Mouse (Mus musculus): ENCODE results near the gene Ap3b2. TPM values are rescaled to one million over a fixed set of nuclear protein-coding genes. Genes with fewer than 3 reads are reported as not detected.

Ap3b2 gene
- 82.3 and 105 TPM in 2 replicates for polyA plus RNA-seq (2014; fragmentation: Nextera tagmentation; extraction: Ambion mirVana)

DNA sequence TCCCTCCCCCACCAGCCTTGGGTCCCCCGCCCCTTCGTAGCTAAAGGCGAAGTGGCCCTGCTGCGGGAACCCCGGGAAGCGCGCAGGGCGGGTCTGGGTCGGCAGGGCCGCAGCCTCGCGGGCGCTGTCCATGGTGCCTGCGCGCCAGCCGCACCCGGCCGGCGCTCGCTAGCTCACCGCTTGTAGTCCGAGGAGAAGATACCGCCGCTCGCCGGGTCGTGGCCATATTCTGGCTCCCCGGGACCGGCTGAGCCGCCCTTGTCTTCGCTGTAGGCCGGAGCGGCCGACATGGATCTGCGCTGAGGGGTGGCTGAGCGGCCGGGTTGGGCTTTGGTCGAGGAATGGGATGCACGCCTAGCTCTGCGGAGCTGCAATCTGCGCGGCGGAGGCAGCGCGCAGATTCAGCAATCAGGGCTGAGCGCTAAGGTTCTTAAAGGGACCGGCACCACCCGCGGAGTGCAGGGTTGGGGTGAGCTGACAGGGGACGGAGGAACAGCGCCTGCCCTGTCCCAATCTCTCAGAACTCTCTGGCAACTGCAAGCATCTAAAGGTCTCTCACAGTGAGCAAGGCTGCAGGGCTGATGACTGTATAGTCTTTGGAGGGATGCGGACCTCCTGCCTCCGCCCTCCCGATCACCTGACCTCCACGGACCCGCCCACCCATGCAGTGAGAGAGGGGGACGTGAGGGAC lies at the start of gene Ap3b2:
Gene Ap3b2 (minus strand): TSS at position 595 of the 691 bp plus-strand sequence.
- WGBS, result under 1% methylated on average over 57 of the region's 57 CpGs

GRCm38 (mm10) chr7:81542934-81543333 lies 49.2 kb upstream of the Ap3b2 start:
- Histone ChIP-seq H3K4me1 (ENCODE audit: control insufficient read depth, insufficient read depth, low read length) (peaks cover 8% of the 10 kb centered on the region; the same call in 1 of the 2 replicates), H3K36me3 (ENCODE audit: control insufficient read depth, insufficient read depth, low read length) (no peaks in the 10 kb centered on the region), H3K4me3 (ENCODE audit: low read depth, low read length) (no peak overlapping the region), H3K27ac (ENCODE audit: low read depth, low read length) (no peak overlapping the region), H3K9me3 (replicated peaks; ENCODE audit: control insufficient read depth, low read length) (no peaks in the 10 kb centered on the region), H3K9ac (ENCODE audit: low read length) (no peak overlapping the region), H3K4me2 (ENCODE audit: low read length) (no peak overlapping the region), H3K27me3 (replicated peaks; ENCODE audit: control insufficient read depth, insufficient read depth, low read length) (no peaks in the 10 kb centered on the region)
- 85% methylated on average over 8 of the region's 8 CpGs for WGBS
- ATAC-seq (no peak), DNase-seq (ENCODE audit: low spot score) (no peak)

More for the DNA sequence above, at the start of gene Ap3b2:
- peak; percentile 80 for DNase-seq (ENCODE audit: low spot score)
- Histone ChIP-seq H3K4me1 (ENCODE audit: control insufficient read depth, insufficient read depth, low read length) (peaks cover 12% of the 10 kb centered on the region), H3K36me3 (ENCODE audit: control insufficient read depth, insufficient read depth, low read length) (no peaks in the 10 kb centered on the region), H3K9ac (ENCODE audit: low read length) (peak within 1 kb of the TSS; percentile 83), H3K27me3 (replicated peaks; ENCODE audit: control insufficient read depth, insufficient read depth, low read length) (no peaks in the 10 kb centered on the region), H3K27ac (ENCODE audit: low read depth, low read length) (peak within 1 kb of the TSS; percentile 94), H3K9me3 (replicated peaks; ENCODE audit: control insufficient read depth, low read length) (no peaks in the 10 kb centered on the region), H3K4me3 (ENCODE audit: low read depth, low read length) (peak within 1 kb of the TSS; percentile 63), H3K4me2 (ENCODE audit: low read length) (peak within 1 kb of the TSS; percentile 59)
- peak; percentile 94 for ATAC-seq

DNA sequence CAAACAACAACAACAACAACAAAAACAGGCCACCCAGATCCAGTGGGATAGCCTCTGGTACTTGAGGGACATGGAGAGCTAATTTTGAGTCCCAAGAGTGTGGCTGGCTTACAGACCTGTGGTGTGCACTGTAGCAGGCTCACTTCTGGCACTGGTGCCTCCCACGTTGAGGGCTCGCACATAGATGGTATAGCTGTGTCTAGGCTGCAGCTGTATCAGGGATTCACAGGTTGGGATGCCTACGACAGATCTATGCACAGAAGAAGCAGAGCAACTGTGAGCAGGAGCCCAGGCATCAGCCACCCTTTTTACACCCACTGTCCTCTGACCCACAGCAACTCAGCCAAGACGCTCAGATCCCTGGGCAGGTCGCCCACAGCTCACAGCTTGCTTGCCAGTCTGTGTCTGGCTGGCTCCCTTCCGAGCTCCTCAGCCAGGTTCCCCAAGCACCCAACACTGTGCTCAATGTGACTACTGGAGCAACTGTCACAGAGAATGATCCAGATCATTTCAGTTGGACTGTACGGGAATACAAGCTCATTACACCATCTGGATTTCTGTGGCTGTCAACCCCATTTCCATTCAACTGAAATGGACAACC lies 48.3 kb upstream of the Ap3b2 start:
- H3K4me1 ChIP-seq (ENCODE audit: control insufficient read depth, insufficient read depth, low read length), result peaks cover 8% of the 10 kb centered on the region; the same call in 1 of the 2 replicates
- no peak overlapping the region for H3K4me2 ChIP-seq (ENCODE audit: low read length)
- H3K36me3 ChIP-seq (ENCODE audit: control insufficient read depth, insufficient read depth, low read length), result no peaks in the 10 kb centered on the region
- WGBS, result 80% methylated on average over 7 of the region's 7 CpGs
- H3K27me3 ChIP-seq (replicated peaks; ENCODE audit: control insufficient read depth, insufficient read depth, low read length), result no peaks in the 10 kb centered on the region
- H3K9ac ChIP-seq (ENCODE audit: low read length), result no peak overlapping the region
- ATAC-seq, result peak; percentile 36; the same call in 1 of the 2 replicates
- no peak overlapping the region for H3K4me3 ChIP-seq (ENCODE audit: low read depth, low read length)
- DNase-seq (ENCODE audit: low spot score), result peak; percentile 50
- H3K27ac ChIP-seq (ENCODE audit: low read depth, low read length), result no peak overlapping the region
- no peaks in the 10 kb centered on the region for H3K9me3 ChIP-seq (replicated peaks; ENCODE audit: control insufficient read depth, low read length)

DNA sequence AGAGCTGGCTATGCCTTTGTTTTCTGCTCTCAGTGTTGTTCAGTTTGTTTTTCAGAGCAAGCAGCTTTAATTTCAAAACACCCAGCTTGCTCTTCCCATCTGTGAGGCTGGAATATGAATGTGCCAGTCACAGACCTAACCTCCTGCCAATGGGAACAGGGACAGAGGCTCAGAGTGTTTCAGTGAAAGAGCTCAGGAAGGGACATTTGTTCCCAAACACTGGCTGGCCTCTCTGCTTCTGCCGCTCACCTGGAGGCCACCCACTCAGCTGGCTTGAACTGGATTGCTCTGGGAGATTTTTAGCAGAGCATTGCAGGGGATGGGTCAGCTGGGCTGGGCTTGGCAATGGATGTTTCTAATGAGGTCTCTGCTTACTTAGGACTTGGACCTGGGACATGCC lies 47.3 kb upstream of the Ap3b2 start:
- Histone ChIP-seq H3K9me3 (replicated peaks; ENCODE audit: control insufficient read depth, low read length) (no peaks in the 10 kb centered on the region), H3K4me2 (ENCODE audit: low read length) (no peak overlapping the region), H3K9ac (ENCODE audit: low read length) (no peak overlapping the region), H3K4me3 (ENCODE audit: low read depth, low read length) (no peak overlapping the region), H3K27me3 (replicated peaks; ENCODE audit: control insufficient read depth, insufficient read depth, low read length) (no peaks in the 10 kb centered on the region), H3K36me3 (ENCODE audit: control insufficient read depth, insufficient read depth, low read length) (peaks cover under 1% of the 10 kb centered on the region; the same call in 1 of the 2 replicates), H3K27ac (ENCODE audit: low read depth, low read length) (no peak overlapping the region), H3K4me1 (ENCODE audit: control insufficient read depth, insufficient read depth, low read length) (peaks cover 8% of the 10 kb centered on the region; the same call in 1 of the 2 replicates)
- ATAC-seq, result 0 out of 2 replicates have a peak, but pooled peaks have one; percentile 29
- WGBS, result 24% methylated on average over 1 of the region's 1 CpGs
- DNase-seq (ENCODE audit: low spot score), result peak; percentile 39

DNA sequence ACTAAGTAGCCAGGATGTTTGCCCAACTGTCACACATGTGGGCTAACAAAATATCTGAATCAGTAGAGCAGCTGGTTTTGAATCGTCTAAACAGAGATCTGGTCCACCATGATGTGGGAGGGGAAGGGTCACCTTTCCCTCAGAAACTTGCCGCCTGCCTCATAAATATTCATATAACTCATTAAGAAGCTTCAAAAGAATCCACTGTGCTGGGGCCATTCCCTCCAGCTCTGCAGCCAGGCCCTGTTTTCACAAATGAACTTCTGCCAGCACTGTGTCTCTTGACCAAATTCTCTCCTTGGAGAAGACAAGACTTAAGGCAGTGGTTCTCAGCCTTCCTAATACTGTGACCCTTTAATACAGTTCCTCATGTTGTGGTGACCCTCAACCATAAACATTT lies 45.8 kb upstream of the Ap3b2 start:
- Histone ChIP-seq H3K27me3 (replicated peaks; ENCODE audit: control insufficient read depth, insufficient read depth, low read length) (no peaks in the 10 kb centered on the region), H3K4me3 (ENCODE audit: low read depth, low read length) (no peak overlapping the region), H3K9me3 (replicated peaks; ENCODE audit: control insufficient read depth, low read length) (no peaks in the 10 kb centered on the region), H3K36me3 (ENCODE audit: control insufficient read depth, insufficient read depth, low read length) (peaks cover 11% of the 10 kb centered on the region), H3K27ac (ENCODE audit: low read depth, low read length) (no peak overlapping the region), H3K9ac (ENCODE audit: low read length) (no peak overlapping the region), H3K4me1 (ENCODE audit: control insufficient read depth, insufficient read depth, low read length) (peaks cover 8% of the 10 kb centered on the region; the same call in 1 of the 2 replicates), H3K4me2 (ENCODE audit: low read length) (no peak overlapping the region)
- DNase-seq (ENCODE audit: low spot score) (peak; percentile 52), ATAC-seq (peak; percentile 55)
- WGBS, result 3% methylated on average over 2 of the region's 2 CpGs

- Histone ChIP-seq H3K27me3 (replicated peaks; ENCODE audit: control insufficient read depth, insufficient read depth, low read length) (no peaks in the 10 kb centered on the region), H3K4me1 (ENCODE audit: control insufficient read depth, insufficient read depth, low read length) (peaks cover 8% of the 10 kb centered on the region; the same call in 1 of the 2 replicates), H3K36me3 (ENCODE audit: control insufficient read depth, insufficient read depth, low read length) (peaks cover 23% of the 10 kb centered on the region), H3K4me3 (ENCODE audit: low read depth, low read length) (no peak overlapping the region), H3K9ac (ENCODE audit: low read length) (no peak overlapping the region), H3K9me3 (replicated peaks; ENCODE audit: control insufficient read depth, low read length) (peaks cover 5% of the 10 kb centered on the region; the same call in 1 of the 2 replicates), H3K27ac (ENCODE audit: low read depth, low read length) (no peak overlapping the region), H3K4me2 (ENCODE audit: low read length) (no peak overlapping the region)
- DNase-seq (ENCODE audit: low spot score) (peak; percentile 21), ATAC-seq (no peak)
- 72% methylated on average over 2 of the region's 2 CpGs for WGBS
Observed at GRCm38 (mm10) chr7:81538070-81538675, 44.4 kb upstream of the Ap3b2 start.

GRCm38 (mm10) chr7:81536478-81536877 lies 42.8 kb upstream of the Ap3b2 start:
- ATAC-seq, result no peak
- 93% methylated on average over 4 of the region's 4 CpGs for WGBS
- H3K4me3 ChIP-seq (ENCODE audit: low read depth, low read length), result no peak overlapping the region
- peaks cover 5% of the 10 kb centered on the region; the same call in 1 of the 2 replicates for H3K9me3 ChIP-seq (replicated peaks; ENCODE audit: control insufficient read depth, low read length)
- no peak overlapping the region for H3K9ac ChIP-seq (ENCODE audit: low read length)
- H3K4me1 ChIP-seq (ENCODE audit: control insufficient read depth, insufficient read depth, low read length), result peaks cover 8% of the 10 kb centered on the region; the same call in 1 of the 2 replicates
- no peak overlapping the region for H3K27ac ChIP-seq (ENCODE audit: low read depth, low read length)
- no peak for DNase-seq (ENCODE audit: low spot score)
- H3K4me2 ChIP-seq (ENCODE audit: low read length), result no peak overlapping the region
- peaks cover 37% of the 10 kb centered on the region for H3K36me3 ChIP-seq (ENCODE audit: control insufficient read depth, insufficient read depth, low read length)
- H3K27me3 ChIP-seq (replicated peaks; ENCODE audit: control insufficient read depth, insufficient read depth, low read length), result no peaks in the 10 kb centered on the region

DNA sequence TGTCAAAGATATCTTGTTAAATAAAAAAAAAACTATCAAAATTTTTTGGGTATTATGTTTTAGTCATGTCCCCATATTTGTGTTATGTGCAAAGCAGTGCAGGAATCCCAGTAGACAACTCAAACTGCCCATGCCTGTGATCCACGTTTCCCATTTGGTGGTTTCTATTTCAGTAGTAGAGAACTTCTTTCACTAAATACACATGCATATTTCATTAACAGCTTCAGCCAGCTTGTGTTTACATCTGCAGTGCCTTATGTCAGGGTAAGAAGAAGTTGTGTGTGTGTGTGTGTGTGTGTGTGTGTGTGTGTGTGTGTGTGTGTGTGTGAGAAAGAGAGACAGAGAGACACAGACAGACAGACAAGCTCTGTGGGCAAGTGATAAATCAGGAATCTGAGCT lies 37.7 kb upstream of the Ap3b2 start:
- Histone ChIP-seq H3K9ac (ENCODE audit: low read length) (no peak overlapping the region), H3K27ac (ENCODE audit: low read depth, low read length) (no peak overlapping the region), H3K4me3 (ENCODE audit: low read depth, low read length) (no peak overlapping the region), H3K36me3 (ENCODE audit: control insufficient read depth, insufficient read depth, low read length) (peaks cover 70% of the 10 kb centered on the region), H3K4me1 (ENCODE audit: control insufficient read depth, insufficient read depth, low read length) (no peaks in the 10 kb centered on the region), H3K27me3 (replicated peaks; ENCODE audit: control insufficient read depth, insufficient read depth, low read length) (no peaks in the 10 kb centered on the region), H3K9me3 (replicated peaks; ENCODE audit: control insufficient read depth, low read length) (peaks cover 5% of the 10 kb centered on the region; the same call in 1 of the 2 replicates), H3K4me2 (ENCODE audit: low read length) (no peak overlapping the region)
- ATAC-seq (no peak), DNase-seq (ENCODE audit: low spot score) (no peak)
- WGBS, result 81% methylated on average over 1 of the region's 1 CpGs
